8 mouse cellular contexts compared by ENCODE assay signal in genomic region chr5:121843138-121843905, GRCm38 (mm10). TPM values are rescaled to one million over a fixed set of nuclear protein-coding genes. Genes with fewer than 3 reads are reported as not detected.
A peak's percentile ranks its signal among the peaks of the same experiment; 100 is the strongest.
DNase-seq lines count a peak whose midpoint lies in the region; ATAC-seq and TF ChIP-seq lines count a peak whose summit lies in the region.

No protein-coding gene starts in this region.

- no peak for ATAC-seq in limb, embryonic 11.5 days (ENCODE audit: insufficient number of reproducible peaks, low FRiP score, low TSS enrichment, low read depth)
- ATAC-seq in neural tube, embryonic 13.5 days (ENCODE audit: low read depth) = no peak

- H3K4me2 ChIP-seq in limb, embryonic 11.5 days (ENCODE audit: low read depth, severe bottlenecking) = peak overlapping the region; percentile 70
- peak overlapping the region; percentile 60 for H3K4me2 ChIP-seq in neural tube, embryonic 13.5 days

- no peak for TF ChIP-seq CTCF in embryonic fibroblast, embryonic 13.5 days (IDR thresholded peaks at IDR 0.05; ENCODE audit: borderline replicate concordance, insufficient read depth, low read length)

- H3K4me1 ChIP-seq in embryonic fibroblast, embryonic 13.5 days (ENCODE audit: control insufficient read depth, insufficient read depth, low read length) = peaks cover 5% of the 10 kb centered on the region
- H3K4me1 ChIP-seq in limb, embryonic 11.5 days (ENCODE audit: control insufficient read depth, insufficient read depth, low read length) = 0 out of 2 replicates have a peak, but pooled peaks cover 6% of the 10 kb centered on the region
- H3K4me1 ChIP-seq in neural tube, embryonic 13.5 days (replicated peaks) = peaks cover 28% of the 10 kb centered on the region

- H3K9ac ChIP-seq in limb, embryonic 11.5 days (ENCODE audit: low read length) = no peak overlapping the region; the same call in 1 of the 2 replicates
- H3K9ac ChIP-seq in neural tube, embryonic 13.5 days = no peak overlapping the region

- no peaks in the 10 kb centered on the region for H3K9me3 ChIP-seq in limb, embryonic 11.5 days (ENCODE audit: control insufficient read depth, low read length)
- H3K9me3 ChIP-seq in neural tube, embryonic 13.5 days = no peaks in the 10 kb centered on the region

- H3K27me3 ChIP-seq in limb, embryonic 11.5 days (ENCODE audit: control insufficient read depth, insufficient read depth, low read length) = peaks cover 15% of the 10 kb centered on the region
- peaks cover 63% of the 10 kb centered on the region for H3K27me3 ChIP-seq in neural tube, embryonic 13.5 days

- H3K27ac ChIP-seq in embryonic fibroblast, embryonic 13.5 days (ENCODE audit: insufficient read depth, low read length) = no peak overlapping the region
- H3K27ac ChIP-seq in limb, embryonic 11.5 days (replicated peaks; ENCODE audit: low read depth, low read length) = no peak overlapping the region
- no peak overlapping the region for H3K27ac ChIP-seq in neural tube, embryonic 13.5 days (replicated peaks)

- H3K36me3 ChIP-seq in limb, embryonic 11.5 days (ENCODE audit: control insufficient read depth, insufficient read depth, low read length) = no peaks in the 10 kb centered on the region
- no peaks in the 10 kb centered on the region for H3K36me3 ChIP-seq in neural tube, embryonic 13.5 days

- DNase-seq in spleen, postnatal 10 days (ENCODE audit: low spot score in 2 of 2) = peak; percentile 46 to 61
- DNase-seq in spleen, adult 12 weeks (ENCODE audit: low spot score) = no peak
- DNase-seq in limb, embryonic 11.5 days (ENCODE audit: low spot score) = no peak
- DNase-seq in embryo, embryonic 10 days (ENCODE audit: low spot score) = no peak
- no peak for DNase-seq in layer of hippocampus, postnatal 25 days (ENCODE audit: extremely low spot score in 1 of 2, low spot score in 1 of 2)
- no peak for DNase-seq in frontal cortex, postnatal 36 days (ENCODE audit: low spot score in 2 of 2)

- H3K4me3 ChIP-seq in embryonic fibroblast, embryonic 13.5 days (ENCODE audit: insufficient read depth, low read length) = peak overlapping the region; percentile 12; the same call in 1 of the 2 replicates
- H3K4me3 ChIP-seq in limb, embryonic 11.5 days (ENCODE audit: low read depth, low read length) = no peak overlapping the region
- peak overlapping the region; percentile 39 for H3K4me3 ChIP-seq in neural tube, embryonic 13.5 days

- WGBS in limb, embryonic 11.5 days = 16% methylated on average over 17 of the region's 17 CpGs
- WGBS in neural tube, embryonic 13.5 days = 16% methylated on average over 17 of the region's 17 CpGs

- no peak for TF ChIP-seq POLR2A in embryonic fibroblast, embryonic 13.5 days (IDR thresholded peaks at IDR 0.05; ENCODE audit: low read depth, low read length)

RNA-seq across cellular contexts. Expression of gene Pheta1, which starts 5.5 kb away (rescaled TPM):
- 4.8 and 6.4 TPM in 2 replicates for polyA plus RNA-seq in embryonic fibroblast, embryonic 13.5 days (2011; ENCODE audit: insufficient read length, low read depth, missing spikeins)
- 35.3 and 36.8 TPM in 2 replicates for polyA plus RNA-seq in limb, embryonic 11.5 days (2014; fragmentation: Nextera tagmentation; extraction: Ambion mirVana)
- polyA plus RNA-seq in neural tube, embryonic 13.5 days (2015; fragmentation: Nextera tagmentation; extraction: Ambion mirVana) = 41.1 and 41.5 TPM in 2 replicates
- total RNA-seq in layer of hippocampus, postnatal 25 days (2021) = 10 to 100 TPM in 1 of 2 experiments, 1 to 10 TPM in 1; 7.8 to 10.2 TPM

RNA-seq across cellular contexts. Expression of gene Sh2b3, which starts 5.9 kb away (rescaled TPM):
- polyA plus RNA-seq in embryonic fibroblast, embryonic 13.5 days (2011; ENCODE audit: insufficient read length, low read depth, missing spikeins) = 21.1 and 23.6 TPM in 2 replicates
- polyA plus RNA-seq in limb, embryonic 11.5 days (2014; fragmentation: Nextera tagmentation; extraction: Ambion mirVana) = 10.2 and 11.0 TPM in 2 replicates
- 6.9 and 7.7 TPM in 2 replicates for polyA plus RNA-seq in neural tube, embryonic 13.5 days (2015; fragmentation: Nextera tagmentation; extraction: Ambion mirVana)
- total RNA-seq in layer of hippocampus, postnatal 25 days (2021) = 10 to 100 TPM; 22.0 TPM

Comparison
In these comparisons a context has a peak if more than half of its experiments do, and no peak if none do; other contexts are left out.
1. DNase-seq: peak in spleen, postnatal 10 days (2 of 2); none in spleen, adult 12 weeks (single experiment), limb, embryonic 11.5 days (single experiment), embryo, embryonic 10 days (single experiment), layer of hippocampus, postnatal 25 days (0 of 2) and frontal cortex, postnatal 36 days (0 of 2).